Mouse (Mus musculus) naive thymus-derived CD4-positive, alpha-beta T cell, adult 2 months (primary cell): ENCODE data around the gene Xlr5a.
A peak's percentile ranks its signal among the peaks of the same experiment; 100 is the strongest.
"Not testable (repeated sequence)": the region's sequence is repeated elsewhere in the genome, so short reads cannot be mapped to it uniquely, and the experiment has no call there.

Experiments used
- DNase-seq: peaks from one replicate; pipeline ENCODE4 v3.0.0-alpha.2; 2011; ENCODE audit warnings: low read depth

Gene Xlr5a

DNA sequence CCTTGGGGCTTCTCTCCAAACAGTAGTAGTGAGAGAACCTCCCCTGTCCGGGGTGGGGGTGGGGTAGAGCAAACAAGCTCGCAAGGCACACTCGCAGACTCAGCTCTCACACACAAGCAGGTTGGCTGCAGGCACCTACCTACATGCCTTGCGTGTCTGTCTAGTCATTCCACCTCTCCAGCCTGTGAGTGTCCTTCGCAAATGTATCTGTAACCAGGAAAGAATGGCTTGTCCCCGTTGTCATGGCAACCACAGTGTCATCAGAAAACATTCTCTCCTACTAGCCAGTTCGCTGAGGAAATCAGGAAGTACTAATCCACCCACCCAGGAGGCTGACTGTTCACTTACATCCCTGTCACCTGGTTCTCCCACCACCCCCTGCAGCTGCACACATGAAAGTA is 149.6 kb downstream of the Xlr5a start:
- DNase-seq = not testable (repeated sequence)

- not testable (repeated sequence) for DNase-seq
These were observed 169.6 kb downstream of the Xlr5a start for GRCm38 (mm10) chrX:73122859-73123829.

GRCm38 (mm10) chrX:73116747-73117146 is 176.0 kb downstream of the Xlr5a start, which contains the start of gene Gm14685:
Gene Gm14685, plus strand, starts transcription at chrX:73117047.
- DNase-seq = not testable (repeated sequence)

- peak; percentile 1 for DNase-seq
These were observed 195.8 kb downstream of the Xlr5a start, which contains the start of gene Xlr3a for GRCm38 (mm10) chrX:73096941-73097508. Gene Xlr3a, minus strand, starts transcription at chrX:73097095.

DNA sequence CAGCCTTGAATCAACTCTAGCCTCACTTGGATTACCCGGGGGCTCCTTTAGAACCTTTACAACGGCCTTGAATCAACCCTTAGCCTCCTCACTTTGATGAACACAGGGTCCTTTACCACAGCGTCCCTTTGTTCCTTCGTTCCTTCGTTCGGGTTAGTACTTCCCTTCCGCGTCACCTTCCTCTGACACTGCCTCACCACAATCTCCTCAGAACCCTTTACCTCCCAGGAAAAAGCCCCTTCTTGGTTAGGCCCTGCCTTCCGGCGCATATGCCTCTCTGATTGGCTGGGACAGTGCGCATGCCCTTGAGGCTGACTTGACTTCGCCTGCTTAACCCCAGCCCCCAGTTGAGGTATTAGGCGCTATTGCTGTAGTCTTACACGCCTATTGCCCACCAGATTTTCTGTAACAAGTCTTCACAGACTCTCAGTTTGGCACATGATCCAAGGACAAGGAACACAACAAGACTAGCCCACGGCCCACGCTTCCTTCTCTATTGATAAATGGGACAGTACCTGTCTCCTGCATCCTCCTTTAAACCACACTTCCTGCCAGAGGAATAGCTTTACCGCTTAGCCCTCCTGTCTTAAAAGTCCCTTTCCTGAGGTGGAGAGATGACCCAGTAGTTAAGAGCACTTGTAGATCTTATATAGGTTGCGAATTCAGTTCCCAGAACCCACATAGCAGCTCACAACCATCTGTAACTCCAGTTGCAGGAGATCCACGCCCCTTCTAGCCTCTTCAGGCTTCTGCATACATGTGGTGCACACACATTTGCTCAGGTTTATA is 210.3 kb downstream of the Xlr5a start, which contains the start of gene Xlr4a:
Xlr4a (minus strand) TSS at position 212 of the 789 bp plus-strand sequence.
- peak; percentile 66 for DNase-seq

DNA sequence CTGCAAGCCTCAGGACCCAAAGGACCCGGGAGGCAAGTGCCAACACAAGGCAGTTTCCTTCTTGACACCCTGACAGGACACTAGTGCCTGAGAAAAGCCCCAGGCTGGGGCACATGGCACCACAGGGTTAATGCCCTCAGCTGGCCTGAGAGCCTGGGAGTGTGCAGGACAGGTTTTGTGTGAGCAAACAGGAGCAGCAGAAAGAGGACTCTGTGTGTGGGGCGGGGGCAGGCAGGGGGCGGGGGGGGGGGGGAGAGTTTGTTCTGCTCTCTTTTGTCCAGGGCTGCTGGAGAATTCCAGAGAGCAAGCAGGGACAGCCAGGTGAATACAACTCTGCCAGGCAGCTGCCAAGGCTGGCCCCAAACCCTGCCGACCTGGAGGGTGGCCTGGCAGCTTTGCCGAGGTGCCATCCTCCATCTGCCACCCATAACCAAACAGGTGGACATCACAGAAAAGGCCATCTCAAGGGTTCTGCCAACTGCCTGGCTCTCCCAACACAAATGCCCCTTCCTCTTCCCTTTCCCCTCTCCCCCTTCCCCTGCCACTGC is 225.9 kb downstream of the Xlr5a start:
- not testable (repeated sequence) for DNase-seq

GRCm38 (mm10) chrX:73064415-73064793 is 228.4 kb downstream of the Xlr5a start, which contains the start of gene Pnma3:
Gene Pnma3, plus strand, starts transcription at chrX:73064787.
- no peak for DNase-seq

- no peak for DNase-seq
These were observed 229.0 kb downstream of the Xlr5a start for GRCm38 (mm10) chrX:73063512-73064414.

DNA sequence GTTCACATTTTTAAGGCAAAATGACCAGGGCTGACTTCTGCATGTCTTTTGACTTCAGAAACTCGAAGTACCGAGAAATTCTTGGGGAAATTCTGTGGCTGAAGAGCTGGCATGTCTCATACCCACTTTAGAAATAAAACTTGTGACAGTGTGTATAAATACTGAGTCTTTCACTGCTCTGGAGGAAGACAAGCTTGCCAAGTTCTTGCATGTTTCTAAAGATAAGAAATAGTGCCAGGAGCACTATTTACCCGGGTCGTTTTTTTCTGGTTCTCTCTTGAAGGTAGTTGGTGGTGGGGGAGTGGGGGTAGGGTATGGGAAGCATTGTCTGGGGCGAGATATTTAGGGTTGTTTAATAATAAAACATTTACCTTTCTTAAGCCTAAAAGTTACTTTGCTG is 230.5 kb downstream of the Xlr5a start:
- DNase-seq = no peak

GRCm38 (mm10) chrX:73061528-73061927 is 231.2 kb downstream of the Xlr5a start:
- DNase-seq = no peak
